Mouse (Mus musculus): Measurements from ENCODE around the gene Il31.
"Not testable (repeated sequence)": the region's sequence is repeated elsewhere in the genome, so short reads cannot be mapped to it uniquely, and the experiment has no call there.

Il31 gene

GRCm38 (mm10) chr5:123489112-123489785 lies at the start of gene Il31, which contains the start of gene Lrrc43:
Gene Il31 (minus strand): TSS chr5:123489489.
Gene Lrrc43 (plus strand): TSS chr5:123489305.
- ATAC-seq (ENCODE audit: low TSS enrichment): no peak

GRCm38 (mm10) chr5:123533801-123534200 lies 44.5 kb upstream of the Il31 start:
- ATAC-seq (ENCODE audit: low TSS enrichment): no peak

GRCm38 (mm10) chr5:123530056-123530455 lies 40.8 kb upstream of the Il31 start:
- ATAC-seq (ENCODE audit: low TSS enrichment): no peak

- ATAC-seq (ENCODE audit: low TSS enrichment): no peak
Observed at GRCm38 (mm10) chr5:123528641-123529040, 39.4 kb upstream of the Il31 start.

- ATAC-seq (ENCODE audit: low TSS enrichment): no peak
Observed at GRCm38 (mm10) chr5:123525916-123526495, 36.7 kb upstream of the Il31 start.

GRCm38 (mm10) chr5:123525281-123525680 lies 36.0 kb upstream of the Il31 start, which contains the start of gene Gm49027:
Gene Gm49027 (minus strand): TSS chr5:123525488.
- no peak for ATAC-seq (ENCODE audit: low TSS enrichment)

GRCm38 (mm10) chr5:123524393-123524750 lies 35.1 kb upstream of the Il31 start:
- peak; percentile 80 for ATAC-seq (ENCODE audit: low TSS enrichment)

- peak; percentile 94 for ATAC-seq (ENCODE audit: low TSS enrichment)
Observed at GRCm38 (mm10) chr5:123523692-123524392, 34.6 kb upstream of the Il31 start, which contains the start of gene Diablo. Gene Diablo (minus strand): TSS chr5:123524176.

GRCm38 (mm10) chr5:123522166-123522565 lies 32.9 kb upstream of the Il31 start:
- ATAC-seq (ENCODE audit: low TSS enrichment): no peak

GRCm38 (mm10) chr5:123521621-123522020 lies 32.3 kb upstream of the Il31 start:
- no peak for ATAC-seq (ENCODE audit: low TSS enrichment)

GRCm38 (mm10) chr5:123520666-123521065 lies 31.4 kb upstream of the Il31 start:
- no peak for ATAC-seq (ENCODE audit: low TSS enrichment)

GRCm38 (mm10) chr5:123514871-123515270 lies 25.6 kb upstream of the Il31 start:
- no peak for ATAC-seq (ENCODE audit: low TSS enrichment)

GRCm38 (mm10) chr5:123512102-123512501 lies 22.8 kb upstream of the Il31 start:
- no peak for ATAC-seq (ENCODE audit: low TSS enrichment)

- not testable (repeated sequence) for ATAC-seq (ENCODE audit: low TSS enrichment)
Observed at GRCm38 (mm10) chr5:123511426-123511825, 22.1 kb upstream of the Il31 start.

GRCm38 (mm10) chr5:123510160-123510559 lies 20.9 kb upstream of the Il31 start, which contains the start of gene B3gnt4:
Gene B3gnt4 (plus strand): TSS chr5:123510460.
- ATAC-seq (ENCODE audit: low TSS enrichment): no peak

GRCm38 (mm10) chr5:123508921-123509320 lies 19.6 kb upstream of the Il31 start:
- ATAC-seq (ENCODE audit: low TSS enrichment): no peak

- ATAC-seq (ENCODE audit: low TSS enrichment): peak; percentile 82
Observed at GRCm38 (mm10) chr5:123507936-123508723, 18.8 kb upstream of the Il31 start.

- ATAC-seq (ENCODE audit: low TSS enrichment): no peak
Observed at GRCm38 (mm10) chr5:123501973-123502372, 12.7 kb upstream of the Il31 start.

GRCm38 (mm10) chr5:123499717-123500116 lies 10.4 kb upstream of the Il31 start:
- peak; percentile 83 for ATAC-seq (ENCODE audit: low TSS enrichment)

- no peak for ATAC-seq (ENCODE audit: low TSS enrichment)
Observed at GRCm38 (mm10) chr5:123489935-123490334, 646 bp upstream of the Il31 start.

GRCm38 (mm10) chr5:123487659-123488395 lies 1.5 kb downstream of the Il31 start:
- ATAC-seq (ENCODE audit: low TSS enrichment): no peak

All from frontal cortex, adult (tissue).